Mouse (Mus musculus): Measurements from ENCODE around the gene Metap1d. TPM values are rescaled to one million over a fixed set of nuclear protein-coding genes. Genes with fewer than 3 reads are reported as not detected.

The Metap1d gene
- 10 to 100 TPM; 10.1 to 38.0 (median 27.6) TPM for polyA plus RNA-seq (2017; shearing (Covaris generic))

GRCm38 (mm10) chr2:71453161-71453916 lies at the start of gene Metap1d:
Gene Metap1d, plus strand, starts transcription at chr2:71453276.
- peak; percentile 94 for ATAC-seq

- ATAC-seq, result peak; percentile 35
These were observed 47.5 kb upstream of the Metap1d start for GRCm38 (mm10) chr2:71405613-71406012.

- ATAC-seq, result no peak
These were observed 34.3 kb upstream of the Metap1d start for GRCm38 (mm10) chr2:71418760-71419280.

- ATAC-seq, result no peak
These were observed 33.7 kb upstream of the Metap1d start for GRCm38 (mm10) chr2:71419408-71419807.

- ATAC-seq, result no peak
These were observed 32.1 kb upstream of the Metap1d start for GRCm38 (mm10) chr2:71420895-71421425.

GRCm38 (mm10) chr2:71424545-71424944 lies 28.5 kb upstream of the Metap1d start:
- no peak for ATAC-seq

- ATAC-seq, result no peak
These were observed 17.6 kb upstream of the Metap1d start for GRCm38 (mm10) chr2:71435440-71435839.

GRCm38 (mm10) chr2:71443376-71443775 lies 9.7 kb upstream of the Metap1d start:
- no peak for ATAC-seq

DNA sequence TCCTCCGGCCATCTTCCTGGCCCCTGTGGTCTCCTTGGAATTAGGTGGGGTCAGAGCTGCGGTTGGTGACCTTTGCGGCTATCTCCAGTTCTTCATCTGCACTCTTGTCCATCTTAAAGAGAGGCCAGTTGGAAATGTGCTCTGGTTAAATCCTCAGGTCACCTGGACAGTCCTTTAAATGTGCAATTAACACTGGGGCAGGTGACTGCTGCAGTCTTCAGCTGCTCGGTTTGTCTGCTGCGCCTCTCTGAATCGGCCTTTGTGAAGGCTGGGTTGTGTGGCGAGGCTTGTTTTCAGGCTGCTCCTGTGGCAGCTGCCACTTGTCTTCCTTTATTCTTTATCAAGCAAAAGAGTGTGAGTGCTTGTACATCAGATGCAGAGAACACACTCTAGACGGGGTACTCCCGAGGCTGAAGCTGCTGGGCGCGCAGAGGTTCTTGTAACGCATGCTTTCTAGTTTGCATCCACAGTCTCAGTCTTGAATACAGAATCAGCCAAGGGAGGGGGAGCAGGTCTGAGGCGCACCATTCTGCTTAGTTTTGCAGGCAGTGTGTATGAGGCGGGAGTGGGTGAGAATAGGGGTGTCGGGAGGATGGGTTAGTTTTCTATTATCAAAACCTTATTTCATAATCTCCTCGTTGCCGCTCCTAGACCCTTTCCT lies 7.4 kb upstream of the Metap1d start:
- ATAC-seq, result no peak

GRCm38 (mm10) chr2:71449604-71450003 lies 3.5 kb upstream of the Metap1d start:
- ATAC-seq, result no peak

DNA sequence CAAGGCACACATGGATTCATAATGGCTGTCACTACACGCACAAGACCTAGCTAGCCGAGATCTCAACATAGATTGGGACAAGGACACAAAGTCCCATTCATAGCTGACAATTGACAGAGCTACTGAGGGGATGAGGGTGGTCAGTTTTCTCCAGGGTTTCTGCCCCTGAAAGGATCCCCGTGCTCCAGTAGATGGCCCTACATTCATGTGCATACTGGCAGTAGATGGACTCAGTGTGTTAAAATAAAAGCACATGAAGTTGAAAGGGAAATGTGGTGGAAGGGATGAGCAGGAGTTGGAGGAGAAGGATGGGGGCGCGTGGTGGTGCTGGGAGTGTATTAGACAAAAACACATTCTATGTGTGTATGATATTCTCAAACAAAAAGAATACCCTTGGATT lies 1.3 kb upstream of the Metap1d start:
- no peak for ATAC-seq

DNA sequence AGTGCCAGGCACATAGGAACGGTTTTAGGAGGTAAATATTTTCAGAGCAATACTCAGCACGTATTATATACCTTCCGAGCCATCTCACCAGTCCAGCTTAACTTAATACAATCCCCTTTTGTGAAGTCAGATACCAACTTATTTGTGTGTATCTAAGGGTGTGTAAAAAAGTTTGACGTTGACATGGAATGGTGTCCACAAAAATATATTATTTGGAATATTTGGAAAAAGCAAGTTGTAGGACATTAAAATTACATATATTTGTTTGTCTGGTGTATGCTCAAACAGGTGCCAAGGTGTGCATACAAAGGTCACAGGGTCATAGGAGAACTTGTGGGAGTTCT lies 813 bp downstream of the Metap1d start:
- no peak for ATAC-seq

DNA sequence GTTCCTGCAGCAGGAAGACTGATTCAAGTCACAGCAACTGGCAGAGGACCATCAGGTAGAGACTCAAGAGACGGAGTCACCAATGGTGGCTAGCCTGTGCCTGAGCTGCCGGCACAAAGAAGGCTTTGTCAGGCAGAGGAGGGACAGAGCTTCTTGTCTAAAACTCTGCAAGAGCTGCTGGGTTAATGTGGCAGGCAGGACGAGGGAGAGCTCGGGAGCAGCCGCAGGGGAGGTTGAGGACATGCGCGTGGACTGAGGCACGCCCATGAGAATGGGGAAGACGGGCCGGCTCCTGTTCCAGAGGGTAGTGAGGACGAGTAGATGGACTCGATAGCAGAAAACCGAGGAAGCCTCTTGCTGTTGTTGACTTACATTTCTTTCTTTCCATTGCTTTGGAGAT lies 5.5 kb downstream of the Metap1d start:
- ATAC-seq, result no peak

DNA sequence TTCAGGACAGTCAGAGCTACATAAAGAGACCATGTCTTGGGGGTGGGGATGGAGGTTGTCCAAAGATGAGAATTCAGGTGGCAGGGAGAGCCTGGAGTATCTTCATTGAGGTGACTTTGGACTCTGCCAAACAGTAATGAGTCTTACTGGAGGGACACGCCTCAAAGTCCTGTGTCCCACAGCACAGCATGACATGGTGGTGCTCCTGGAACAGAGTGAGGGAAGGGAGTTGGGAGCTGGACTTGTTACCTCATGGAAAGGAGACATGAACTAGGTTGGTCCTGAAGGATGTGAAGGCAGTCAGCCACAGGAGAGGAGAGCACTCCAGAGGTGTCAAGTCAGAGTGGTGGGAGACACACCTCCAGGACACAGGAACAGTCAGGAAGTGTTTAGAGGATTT lies 6.6 kb downstream of the Metap1d start:
- ATAC-seq, result no peak

GRCm38 (mm10) chr2:71461139-71461538 lies 8.1 kb downstream of the Metap1d start:
- ATAC-seq, result no peak

GRCm38 (mm10) chr2:71461589-71461988 lies 8.5 kb downstream of the Metap1d start:
- no peak for ATAC-seq

GRCm38 (mm10) chr2:71462066-71462465 lies 9.0 kb downstream of the Metap1d start:
- no peak for ATAC-seq

DNA sequence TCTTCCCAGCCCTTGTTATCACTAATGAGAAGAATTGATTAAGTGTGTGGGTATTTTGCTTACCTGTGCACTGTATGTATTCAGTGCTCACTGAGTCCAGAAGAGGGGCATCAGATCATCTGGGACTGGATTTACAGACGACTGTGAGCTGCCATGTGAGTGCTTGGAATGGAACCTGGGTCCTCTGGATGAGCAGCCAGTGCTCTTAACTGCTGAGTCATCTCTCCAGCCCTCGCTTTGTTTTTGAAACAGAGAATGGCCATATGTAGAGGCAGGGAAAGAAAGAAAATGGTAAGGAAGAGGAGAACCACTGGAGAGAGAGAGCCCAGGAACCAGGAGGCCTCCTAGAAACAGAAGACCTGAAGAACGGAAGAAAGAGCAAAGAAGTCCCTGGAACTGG lies 9.5 kb downstream of the Metap1d start:
- ATAC-seq, result no peak

DNA sequence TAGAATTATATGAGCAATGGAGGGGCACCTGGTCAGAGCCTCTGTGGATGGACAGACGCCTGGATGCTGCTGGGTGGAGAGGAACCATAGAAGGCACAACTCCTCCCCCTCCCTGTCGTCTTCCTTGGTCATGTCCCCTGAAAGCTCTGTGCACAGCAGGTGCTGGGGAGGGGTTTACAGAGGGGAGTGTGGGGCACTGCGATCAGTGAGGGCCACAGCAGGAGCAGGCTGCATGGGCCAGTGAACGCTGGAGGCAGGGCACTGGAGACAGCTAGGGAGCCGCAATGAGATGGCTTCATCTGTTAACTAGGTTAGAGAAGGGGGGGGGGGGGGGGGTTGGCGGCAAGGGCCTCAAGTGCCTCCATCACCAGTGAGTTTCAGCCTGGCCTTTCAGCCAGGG lies 13.0 kb downstream of the Metap1d start:
- ATAC-seq, result no peak

GRCm38 (mm10) chr2:71466861-71467450 lies 13.9 kb downstream of the Metap1d start:
- no peak for ATAC-seq

DNA sequence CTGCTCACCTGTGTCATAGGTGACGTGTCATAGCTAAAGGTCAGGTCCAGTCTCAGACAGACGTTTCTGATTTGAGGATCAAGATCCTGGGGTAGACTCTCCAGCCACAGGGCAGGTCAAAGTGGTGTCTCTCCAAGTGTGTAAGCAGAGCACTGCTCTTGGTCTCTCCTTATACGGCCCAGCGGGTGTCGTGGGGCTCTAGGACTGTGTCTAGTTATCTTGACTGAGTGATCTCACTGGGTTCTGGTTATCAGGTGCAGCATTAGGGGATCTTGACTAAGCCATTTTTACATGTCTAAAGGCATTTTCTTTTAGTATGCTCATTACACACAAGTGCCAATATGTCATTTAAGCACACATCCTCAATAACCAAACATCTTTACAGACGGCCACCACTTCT lies 18.0 kb downstream of the Metap1d start:
- no peak for ATAC-seq

- no peak for ATAC-seq
These were observed 20.8 kb downstream of the Metap1d start for GRCm38 (mm10) chr2:71473830-71474229.

- ATAC-seq, result no peak
These were observed 21.3 kb downstream of the Metap1d start for GRCm38 (mm10) chr2:71474345-71474744.

DNA sequence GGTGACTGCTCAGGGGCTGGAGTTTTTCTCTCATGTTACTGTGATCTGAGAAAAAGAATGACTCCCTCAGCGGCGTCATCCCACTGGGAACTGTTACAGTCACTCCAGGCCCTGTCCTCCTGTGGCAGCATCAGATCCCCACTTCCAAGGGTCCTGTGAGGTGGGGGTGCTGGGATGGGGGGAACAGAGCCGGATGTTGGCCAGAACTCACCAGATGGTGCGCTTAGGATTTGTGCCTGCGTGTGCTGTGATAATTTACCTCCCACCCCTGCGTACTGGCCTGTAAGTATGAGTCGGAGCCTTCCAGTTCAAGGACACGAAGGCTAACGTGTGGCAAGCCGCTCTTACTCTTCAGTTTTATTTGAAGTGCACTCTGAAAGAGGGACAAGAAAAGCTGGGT lies 22.2 kb downstream of the Metap1d start:
- ATAC-seq, result no peak
